Mouse (Mus musculus): ENCODE results near the gene Dkc1. TPM values are rescaled to one million over a fixed set of nuclear protein-coding genes. Genes with fewer than 3 reads are reported as not detected.
"Not testable (repeated sequence)": the region's sequence is repeated elsewhere in the genome, so short reads cannot be mapped to it uniquely, and the experiment has no call there.

Gene Dkc1
- polyA plus RNA-seq, 1 experiment from 2014 or later, result 137 TPM

DNA sequence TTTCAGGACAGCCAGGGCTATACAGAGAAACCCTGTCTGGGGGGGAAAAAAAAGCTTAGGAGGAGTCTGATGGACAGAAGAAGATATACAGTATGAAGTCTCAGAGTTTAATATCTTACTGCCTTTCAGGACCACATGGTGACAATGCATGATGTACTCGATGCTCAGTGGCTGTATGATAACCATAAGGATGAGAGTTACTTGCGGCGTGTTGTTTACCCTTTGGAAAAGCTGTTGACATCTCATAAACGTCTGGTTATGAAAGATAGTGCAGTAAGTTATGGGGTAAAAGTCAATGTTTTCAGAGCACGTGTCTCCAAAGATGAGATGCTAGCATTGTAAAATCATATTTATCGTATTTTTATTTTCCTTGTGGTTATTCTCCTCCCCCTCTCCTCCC, 6.6 kb downstream of the Dkc1 start:
- Histone ChIP-seq H3K9ac (no peak overlapping the region), H3K4me1 (no peaks in the 10 kb centered on the region), H3K4me3 (replicated peaks) (no peak overlapping the region), H3K36me3 (no peaks in the 10 kb centered on the region; the same call in 1 of the 2 replicates), H3K27ac (no peak overlapping the region), H3K9me3 (no peaks in the 10 kb centered on the region), H3K27me3 (replicated peaks) (no peaks in the 10 kb centered on the region), H3K4me2 (no peak overlapping the region)
- WGBS, result 87% methylated on average over 6 of the region's 6 CpGs
- ATAC-seq (ENCODE audit: insufficient read depth, low FRiP score, low read depth), result no peak

GRCm38 (mm10) chrX:75115550-75115949, 19.9 kb downstream of the Dkc1 start:
- Histone ChIP-seq H3K4me2 (no peak overlapping the region), H3K27me3 (replicated peaks) (no peaks in the 10 kb centered on the region), H3K4me3 (replicated peaks) (no peak overlapping the region), H3K4me1 (no peaks in the 10 kb centered on the region), H3K9me3 (no peaks in the 10 kb centered on the region), H3K27ac (no peak overlapping the region), H3K36me3 (no peaks in the 10 kb centered on the region), H3K9ac (no peak overlapping the region)
- ATAC-seq (ENCODE audit: insufficient read depth, low FRiP score, low read depth), result peak; percentile 66; the same call in 1 of the 2 replicates

GRCm38 (mm10) chrX:75125606-75126005, 30.0 kb downstream of the Dkc1 start:
- H3K4me3 ChIP-seq (replicated peaks), result no peak overlapping the region

GRCm38 (mm10) chrX:75126893-75127292, 31.2 kb downstream of the Dkc1 start:
- ATAC-seq (ENCODE audit: insufficient read depth, low FRiP score, low read depth), result no peak
- H3K4me1 ChIP-seq, result no peaks in the 10 kb centered on the region
- no peak overlapping the region for H3K4me2 ChIP-seq
- no peaks in the 10 kb centered on the region for H3K9me3 ChIP-seq
- H3K27me3 ChIP-seq (replicated peaks), result no peaks in the 10 kb centered on the region
- H3K27ac ChIP-seq, result no peak overlapping the region
- no peak overlapping the region for H3K4me3 ChIP-seq (replicated peaks)
- no peak overlapping the region for H3K9ac ChIP-seq
- H3K36me3 ChIP-seq, result no peaks in the 10 kb centered on the region

More at GRCm38 (mm10) chrX:75125606-75126005, 30.0 kb downstream of the Dkc1 start:
- Histone ChIP-seq H3K27ac (no peak overlapping the region), H3K36me3 (no peaks in the 10 kb centered on the region), H3K27me3 (replicated peaks) (no peaks in the 10 kb centered on the region), H3K4me1 (no peaks in the 10 kb centered on the region), H3K9ac (no peak overlapping the region), H3K4me2 (no peak overlapping the region), H3K9me3 (no peaks in the 10 kb centered on the region)
- no peak for ATAC-seq (ENCODE audit: insufficient read depth, low FRiP score, low read depth)
- 81% methylated on average over 3 of the region's 3 CpGs for WGBS

GRCm38 (mm10) chrX:75128333-75128980, 32.8 kb downstream of the Dkc1 start:
- Histone ChIP-seq H3K4me2 (peak overlapping the region; percentile 17; the same call in 1 of the 2 replicates), H3K9ac (no peak overlapping the region), H3K4me3 (replicated peaks) (no peak overlapping the region), H3K27me3 (replicated peaks) (no peaks in the 10 kb centered on the region), H3K4me1 (no peaks in the 10 kb centered on the region), H3K36me3 (no peaks in the 10 kb centered on the region), H3K9me3 (no peaks in the 10 kb centered on the region), H3K27ac (no peak overlapping the region)
- ATAC-seq (ENCODE audit: insufficient read depth, low FRiP score, low read depth), result peak; percentile 38

DNA sequence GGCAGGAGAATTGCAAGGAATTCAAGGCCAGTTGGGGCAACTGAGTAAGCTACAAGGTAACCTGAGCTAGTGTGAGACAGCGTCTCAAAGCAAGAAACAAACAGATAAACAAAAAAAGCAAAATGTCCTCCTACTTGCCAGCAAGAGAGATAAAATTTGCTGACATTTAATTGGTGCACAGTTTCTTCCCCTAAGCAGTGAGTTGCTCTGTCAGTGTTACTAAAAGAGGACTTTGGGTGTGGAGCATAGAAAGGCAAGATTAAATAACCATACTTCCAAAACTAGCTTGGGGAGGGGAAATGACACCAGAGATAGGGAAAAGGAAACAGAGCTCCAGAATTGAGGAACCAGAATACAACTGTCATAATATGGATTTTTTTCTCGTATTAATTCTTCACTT, 33.8 kb downstream of the Dkc1 start:
- Histone ChIP-seq H3K27me3 (replicated peaks) (no peaks in the 10 kb centered on the region), H3K4me2 (peak overlapping the region; percentile 43; the same call in 1 of the 2 replicates), H3K27ac (no peak overlapping the region), H3K9me3 (no peaks in the 10 kb centered on the region), H3K4me3 (replicated peaks) (no peak overlapping the region), H3K4me1 (no peaks in the 10 kb centered on the region), H3K9ac (no peak overlapping the region), H3K36me3 (no peaks in the 10 kb centered on the region)
- WGBS, result 62% methylated on average over 2 of the region's 2 CpGs
- no peak for ATAC-seq (ENCODE audit: insufficient read depth, low FRiP score, low read depth)

DNA sequence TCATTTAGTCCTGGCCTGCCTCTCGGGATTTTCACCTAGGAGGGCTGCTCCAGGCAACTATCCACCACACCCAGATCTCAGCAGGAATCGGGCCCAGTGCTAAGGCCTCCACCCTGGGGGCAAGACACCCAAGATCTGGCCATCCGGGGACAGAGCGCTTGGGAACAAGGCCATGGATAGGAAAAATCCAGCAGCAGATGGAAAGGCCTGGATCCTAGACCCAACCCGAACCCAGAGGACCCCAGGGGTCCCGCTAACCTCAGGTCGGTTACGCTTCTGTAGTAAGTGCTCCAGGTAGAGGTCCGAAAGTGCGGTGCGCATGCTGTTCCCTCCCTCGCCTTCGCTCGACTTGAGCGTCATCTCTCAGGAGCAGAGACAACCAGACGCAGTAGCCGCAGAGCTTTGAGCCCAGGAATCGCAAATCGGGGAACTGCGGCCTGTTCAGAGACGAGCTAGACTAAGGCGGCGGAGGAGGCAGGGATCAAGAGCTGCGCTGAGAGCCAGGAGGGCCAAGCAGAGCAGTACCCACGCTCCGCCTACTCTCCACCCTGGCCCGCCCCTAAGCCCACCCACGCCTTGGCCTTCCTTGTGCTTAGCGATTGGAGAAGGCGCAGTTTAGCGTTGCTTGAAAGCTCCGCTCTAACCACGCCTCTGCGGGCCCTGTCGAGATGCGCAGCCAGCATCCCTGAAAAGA, 35.0 kb downstream of the Dkc1 start, which contains the start of gene Mpp1:
Gene Mpp1, minus strand, starts transcription at position 550 of the 694 bp plus-strand sequence.
- H3K4me3 ChIP-seq (replicated peaks), result peak within 1 kb of the TSS; percentile 54

DNA sequence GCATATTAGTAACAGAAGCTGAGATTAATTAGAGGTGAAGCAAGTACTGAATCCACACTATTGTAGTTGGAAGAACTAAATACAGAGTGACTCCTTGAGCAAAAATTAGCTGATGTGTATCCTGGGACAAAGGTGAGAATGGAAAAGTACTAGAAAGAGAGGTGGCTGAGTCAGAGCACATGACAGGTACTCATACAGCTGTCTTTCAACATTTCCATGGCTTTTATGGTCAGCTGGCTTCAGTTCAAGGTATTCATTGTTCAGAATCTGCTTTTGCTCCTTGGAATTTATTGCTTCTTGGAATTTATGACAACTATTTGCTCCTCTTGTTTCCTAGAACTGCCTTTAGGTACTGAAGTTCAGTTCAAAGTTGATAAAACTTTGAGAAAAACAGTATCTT, 41.3 kb downstream of the Dkc1 start:
- ATAC-seq (ENCODE audit: insufficient read depth, low FRiP score, low read depth), result no peak
- Histone ChIP-seq H3K36me3 (no peaks in the 10 kb centered on the region), H3K9ac (no peak overlapping the region), H3K27ac (no peak overlapping the region), H3K4me1 (no peaks in the 10 kb centered on the region), H3K4me3 (replicated peaks) (no peak overlapping the region), H3K27me3 (replicated peaks) (no peaks in the 10 kb centered on the region), H3K9me3 (no peaks in the 10 kb centered on the region), H3K4me2 (no peak overlapping the region)

More for the DNA sequence above, 35.0 kb downstream of the Dkc1 start, which contains the start of gene Mpp1:
- Histone ChIP-seq H3K4me2 (peak within 1 kb of the TSS; percentile 43), H3K27me3 (replicated peaks) (no peaks in the 10 kb centered on the region), H3K9me3 (no peaks in the 10 kb centered on the region), H3K9ac (peak within 1 kb of the TSS; percentile 48; the same call in 1 of the 2 replicates), H3K36me3 (no peaks in the 10 kb centered on the region), H3K27ac (peak within 1 kb of the TSS; percentile 59; the same call in 1 of the 2 replicates), H3K4me1 (no peaks in the 10 kb centered on the region)
- peak; percentile 98 for ATAC-seq (ENCODE audit: insufficient read depth, low FRiP score, low read depth)
- WGBS, result 9% methylated on average over 36 of the region's 36 CpGs

- no peaks in the 10 kb centered on the region for H3K9me3 ChIP-seq
- 72% methylated on average over 2 of the region's 2 CpGs for WGBS
- H3K4me2 ChIP-seq, result no peak overlapping the region
- peak; percentile 39; the same call in 1 of the 2 replicates for ATAC-seq (ENCODE audit: insufficient read depth, low FRiP score, low read depth)
- H3K27ac ChIP-seq, result no peak overlapping the region
- H3K36me3 ChIP-seq, result no peaks in the 10 kb centered on the region
- no peaks in the 10 kb centered on the region for H3K4me1 ChIP-seq
- no peaks in the 10 kb centered on the region for H3K27me3 ChIP-seq (replicated peaks)
- no peak overlapping the region for H3K4me3 ChIP-seq (replicated peaks)
- no peak overlapping the region for H3K9ac ChIP-seq
Observed at GRCm38 (mm10) chrX:75137729-75138128, 42.1 kb downstream of the Dkc1 start.

DNA sequence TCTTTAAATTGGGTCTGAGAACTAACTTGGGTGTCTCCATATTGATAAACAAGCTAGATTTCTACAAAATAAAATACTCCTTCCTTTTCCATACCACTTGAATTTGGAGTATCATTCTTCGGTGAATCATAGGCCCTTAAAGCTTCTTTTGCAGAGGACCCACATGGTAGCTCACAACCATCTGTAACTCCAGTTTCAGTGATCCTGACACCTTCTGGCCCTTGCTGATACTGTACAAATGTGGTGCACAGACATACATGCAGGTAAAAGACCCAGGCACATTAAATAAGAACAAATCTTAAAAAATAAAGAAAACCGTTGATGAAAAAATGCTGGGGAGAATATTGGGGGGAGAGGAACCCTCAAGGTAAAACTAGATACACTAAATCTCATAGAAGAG, 42.5 kb downstream of the Dkc1 start:
- no peak for ATAC-seq (ENCODE audit: insufficient read depth, low FRiP score, low read depth)
- H3K27ac ChIP-seq, result no peak overlapping the region
- H3K4me1 ChIP-seq, result no peaks in the 10 kb centered on the region
- H3K4me2 ChIP-seq, result no peak overlapping the region
- 92% methylated on average over 2 of the region's 2 CpGs for WGBS
- H3K27me3 ChIP-seq (replicated peaks), result no peaks in the 10 kb centered on the region
- H3K36me3 ChIP-seq, result no peaks in the 10 kb centered on the region
- no peak overlapping the region for H3K9ac ChIP-seq
- H3K9me3 ChIP-seq, result no peaks in the 10 kb centered on the region
- H3K4me3 ChIP-seq (replicated peaks), result no peak overlapping the region

DNA sequence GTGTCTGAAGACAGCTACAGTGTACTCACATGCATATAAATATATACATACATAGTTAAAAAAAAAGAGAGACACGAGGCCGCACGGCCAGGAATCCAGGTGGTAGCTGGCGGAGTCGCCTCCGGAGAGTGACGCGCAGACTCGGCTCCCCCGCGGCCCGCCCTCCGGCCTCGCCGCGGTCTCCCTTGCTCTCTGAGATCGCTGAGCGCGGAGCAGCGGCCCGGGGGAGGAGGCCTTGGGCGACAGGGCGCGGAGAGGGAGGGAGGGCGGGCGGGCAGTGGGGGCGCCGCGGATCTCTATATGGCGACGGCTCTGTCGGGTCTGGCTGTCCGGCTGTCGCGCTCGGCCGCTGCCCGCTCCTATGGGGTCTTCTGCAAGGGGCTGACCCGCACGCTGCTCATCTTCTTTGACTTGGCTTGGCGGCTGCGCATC, 47.5 kb downstream of the Dkc1 start:
- WGBS, result 10% methylated on average over 26 of the region's 42 CpGs
- not testable (repeated sequence) for H3K36me3 ChIP-seq; H3K4me1 ChIP-seq; H3K27me3 ChIP-seq (replicated peaks); H3K9ac ChIP-seq; H3K9me3 ChIP-seq; H3K27ac ChIP-seq
- peak; percentile 70; the same call in 1 of the 2 replicates for ATAC-seq (ENCODE audit: insufficient read depth, low FRiP score, low read depth)
- peak overlapping the region; percentile 27 for H3K4me3 ChIP-seq (replicated peaks)
- peak overlapping the region; percentile 52 for H3K4me2 ChIP-seq

- H3K9ac ChIP-seq, result no peak overlapping the region
Observed at GRCm38 (mm10) chrX:75148414-75148813, 52.8 kb downstream of the Dkc1 start.

More at GRCm38 (mm10) chrX:75148414-75148813, 52.8 kb downstream of the Dkc1 start:
- no peak overlapping the region for H3K4me2 ChIP-seq
- no peak for ATAC-seq (ENCODE audit: insufficient read depth, low FRiP score, low read depth)
- H3K4me1 ChIP-seq, result no peaks in the 10 kb centered on the region
- no peak overlapping the region for H3K4me3 ChIP-seq (replicated peaks)
- no peaks in the 10 kb centered on the region for H3K27me3 ChIP-seq (replicated peaks)
- H3K9me3 ChIP-seq, result no peaks in the 10 kb centered on the region
- H3K36me3 ChIP-seq, result no peaks in the 10 kb centered on the region
- H3K27ac ChIP-seq, result no peak overlapping the region
- WGBS, result 60% methylated on average over 4 of the region's 4 CpGs

Measured in stomach, embryonic 15.5 days (tissue).